Mouse (Mus musculus): ENCODE measurements around the gene Syt13.

The Syt13 gene

GRCm38 (mm10) chr2:92967032-92967838 lies 52.3 kb downstream of the Syt13 start:
- DNase-seq, result no peak

- DNase-seq, result no peak
Measured at GRCm38 (mm10) chr2:92967839-92968166, 52.9 kb downstream of the Syt13 start.

GRCm38 (mm10) chr2:92971069-92971468 lies 56.2 kb downstream of the Syt13 start:
- DNase-seq, result no peak

GRCm38 (mm10) chr2:92971536-92971935 lies 56.6 kb downstream of the Syt13 start:
- peak; percentile 64 for DNase-seq

GRCm38 (mm10) chr2:92972071-92972470 lies 57.2 kb downstream of the Syt13 start:
- DNase-seq, result peak; percentile 47

- no peak for DNase-seq
Measured at GRCm38 (mm10) chr2:92973646-92974045, 58.7 kb downstream of the Syt13 start.

- no peak for DNase-seq
Measured at GRCm38 (mm10) chr2:92975031-92975790, 60.3 kb downstream of the Syt13 start.

- DNase-seq, result no peak
Measured at GRCm38 (mm10) chr2:92980165-92980564, 65.3 kb downstream of the Syt13 start.

GRCm38 (mm10) chr2:92982591-92983272 lies 67.8 kb downstream of the Syt13 start:
- no peak for DNase-seq

GRCm38 (mm10) chr2:92983273-92983620 lies 68.3 kb downstream of the Syt13 start:
- no peak for DNase-seq

- no peak for DNase-seq
Measured at GRCm38 (mm10) chr2:92984321-92985108, 69.6 kb downstream of the Syt13 start.

GRCm38 (mm10) chr2:92985171-92985570 lies 70.3 kb downstream of the Syt13 start:
- DNase-seq, result no peak

- no peak for DNase-seq
Measured at GRCm38 (mm10) chr2:92985600-92985999, 70.7 kb downstream of the Syt13 start.

- no peak for DNase-seq
Measured at GRCm38 (mm10) chr2:92987108-92987618, 72.3 kb downstream of the Syt13 start.

GRCm38 (mm10) chr2:92987901-92988631 lies 73.2 kb downstream of the Syt13 start:
- DNase-seq, result peak; percentile 62

GRCm38 (mm10) chr2:92989593-92989992 lies 74.7 kb downstream of the Syt13 start:
- no peak for DNase-seq

GRCm38 (mm10) chr2:92991976-92992375 lies 77.1 kb downstream of the Syt13 start:
- no peak for DNase-seq

- no peak for DNase-seq
Measured at GRCm38 (mm10) chr2:93005028-93005427, 90.1 kb downstream of the Syt13 start.

All from thymus, postnatal 14 days (tissue).